Mouse (Mus musculus) neural tube, embryonic 15.5 days (tissue): Measurements from ENCODE around the gene Pappa. TPM values are rescaled to one million over a fixed set of nuclear protein-coding genes. Genes with fewer than 3 reads are reported as not detected.

Experiments used
- ATAC-seq: fragments of 200-750 bp; cut with Nextera tagmentation; 2 replicates; pipeline ENCODE4 v1.8.0; 2017; ENCODE audit warnings: mild to moderate bottlenecking, moderate TSS enrichment, moderate library complexity; ENCODE audit not compliant: low FRiP score
- H3K27ac ChIP-seq: fragments of 300-500 bp; sonication (generic); replicated peaks from 2 replicates; pipeline ENCODE4 v1.5.1; 2015; ENCODE audit warnings: mild to moderate bottlenecking, inconsistent platforms
- H3K27me3 ChIP-seq: fragments of 300-500 bp; sonication (generic); replicated peaks from 2 replicates; pipeline ENCODE4 v1.6.1; 2015; ENCODE audit warnings: inconsistent platforms
- H3K36me3 ChIP-seq: fragments of 300-500 bp; sonication (generic); 2 replicates; pipeline ENCODE4 v1.6.1; 2015; ENCODE audit warnings: inconsistent platforms
- H3K4me1 ChIP-seq: fragments of 300-500 bp; sonication (generic); 2 replicates; pipeline ENCODE4 v1.6.1; 2015; ENCODE audit warnings: inconsistent platforms
- H3K4me2 ChIP-seq: fragments of 300-500 bp; sonication (generic); 2 replicates; pipeline ENCODE4 v1.6.1; 2015; ENCODE audit warnings: inconsistent platforms, mild to moderate bottlenecking, moderate library complexity
- H3K4me3 ChIP-seq: fragments of 300-500 bp; sonication (generic); replicated peaks from 2 replicates; pipeline ENCODE4 v1.5.1; 2015; ENCODE audit warnings: mild to moderate bottlenecking, inconsistent platforms
- H3K9ac ChIP-seq: fragments of 300-500 bp; sonication (generic); replicated peaks from 2 replicates; pipeline ENCODE4 v1.6.1; 2015; ENCODE audit warnings: mild to moderate bottlenecking, inconsistent platforms
- H3K9me3 ChIP-seq: fragments of 300-500 bp; sonication (generic); replicated peaks from 2 replicates; pipeline ENCODE4 v1.6.1; 2016; ENCODE audit warnings: inconsistent platforms
- WGBS: fragments of 180-500 bp; shearing (Covaris S2); methylation state at CpG from one replicate; pipeline ENCODE4 v1.1.7; 2015; ENCODE audit warnings: mixed read lengths; 5-methylcytosine and 5-hydroxymethylcytosine counted together
- polyA plus RNA-seq: library from polyadenylated mRNA; unstranded; fragments of >200 nt; fragmentation: Nextera tagmentation; extraction: Ambion mirVana; gene quantifications from 2 replicates; pipeline ENCODE4 v1.2.1, GENCODE M21; 2015

The Pappa gene
- polyA plus RNA-seq, 1 experiment from 2014 or later: 1.1 TPM

DNA sequence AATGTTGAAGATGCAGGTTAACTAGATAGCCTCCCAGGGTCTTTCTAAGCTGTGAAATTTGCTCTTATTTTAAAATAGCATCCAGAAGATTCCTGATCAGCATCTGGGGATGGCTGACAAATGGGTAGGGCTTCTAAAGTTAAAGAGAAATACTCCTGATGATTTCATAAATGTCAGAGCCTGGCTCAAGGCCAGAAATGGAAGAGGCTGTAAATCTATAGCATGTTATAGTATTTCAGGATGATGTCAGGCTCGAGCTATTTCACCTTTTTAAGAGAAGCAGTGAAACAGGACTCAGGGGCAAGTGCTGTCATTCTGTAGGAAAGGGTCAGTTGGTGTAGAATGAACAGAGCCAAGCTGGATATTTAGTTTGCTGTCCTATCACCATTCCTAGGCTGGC lies 54.2 kb downstream of the Pappa start:
- 52% methylated on average over 1 of the region's 1 CpGs for WGBS
- no peak for ATAC-seq
- H3K9me3 ChIP-seq: no peaks in the 10 kb centered on the region

DNA sequence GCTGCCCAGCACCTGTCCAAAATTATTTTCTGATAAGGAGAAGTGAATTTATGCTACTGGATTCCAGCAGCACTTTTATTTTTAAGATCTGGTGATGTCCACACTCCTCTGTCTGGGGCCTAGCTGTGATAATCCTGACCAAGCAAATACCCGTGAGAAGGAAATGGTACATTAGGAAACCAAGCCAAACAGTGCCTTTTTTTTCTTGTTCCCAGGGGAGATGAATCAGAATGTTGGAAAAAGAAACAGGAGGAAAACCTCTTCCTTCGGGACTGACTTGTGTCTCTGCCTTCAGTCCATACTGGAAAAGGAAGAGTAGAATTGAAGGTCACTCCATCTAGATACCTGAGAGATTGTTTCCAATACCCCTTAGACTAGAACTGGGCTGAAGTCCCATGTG lies 63.3 kb downstream of the Pappa start:
- no peaks in the 10 kb centered on the region for H3K36me3 ChIP-seq
- no peak overlapping the region for H3K9ac ChIP-seq
- H3K4me1 ChIP-seq: no peaks in the 10 kb centered on the region
- H3K27me3 ChIP-seq: no peaks in the 10 kb centered on the region
- no peak overlapping the region for H3K4me3 ChIP-seq
- no peak overlapping the region for H3K27ac ChIP-seq
- ATAC-seq: no peak
- 80% methylated on average over 2 of the region's 2 CpGs for WGBS
- no peaks in the 10 kb centered on the region for H3K9me3 ChIP-seq
- no peak overlapping the region for H3K4me2 ChIP-seq

More for the DNA sequence above, 54.2 kb downstream of the Pappa start:
- Histone ChIP-seq H3K27me3 (no peaks in the 10 kb centered on the region), H3K9ac (no peak overlapping the region), H3K4me1 (no peaks in the 10 kb centered on the region), H3K4me3 (no peak overlapping the region), H3K4me2 (no peak overlapping the region), H3K27ac (no peak overlapping the region), H3K36me3 (no peaks in the 10 kb centered on the region)

DNA sequence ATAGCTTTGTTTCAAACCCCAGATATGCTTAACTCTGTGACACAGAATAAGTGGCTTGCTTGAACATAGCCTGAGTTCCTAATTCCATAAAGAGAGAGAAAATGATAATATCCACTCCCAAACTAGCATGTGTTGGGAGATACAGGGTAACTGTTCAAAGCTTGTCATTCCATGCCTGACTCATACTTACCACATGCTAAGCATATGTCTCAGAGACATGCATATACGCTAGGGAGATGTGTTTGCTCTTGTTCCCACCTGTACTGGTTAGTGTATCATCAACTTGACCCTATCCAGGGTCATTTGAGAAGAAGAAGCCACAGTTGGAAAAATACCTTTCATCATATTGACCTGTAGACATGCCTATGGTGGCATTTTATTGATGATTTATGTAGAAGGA lies 63.7 kb downstream of the Pappa start:
- WGBS: 89% methylated on average over 1 of the region's 1 CpGs
- Histone ChIP-seq H3K27ac (no peak overlapping the region), H3K27me3 (no peaks in the 10 kb centered on the region), H3K4me2 (no peak overlapping the region), H3K9ac (no peak overlapping the region), H3K4me3 (no peak overlapping the region), H3K4me1 (no peaks in the 10 kb centered on the region), H3K9me3 (no peaks in the 10 kb centered on the region), H3K36me3 (no peaks in the 10 kb centered on the region)
- ATAC-seq: no peak

DNA sequence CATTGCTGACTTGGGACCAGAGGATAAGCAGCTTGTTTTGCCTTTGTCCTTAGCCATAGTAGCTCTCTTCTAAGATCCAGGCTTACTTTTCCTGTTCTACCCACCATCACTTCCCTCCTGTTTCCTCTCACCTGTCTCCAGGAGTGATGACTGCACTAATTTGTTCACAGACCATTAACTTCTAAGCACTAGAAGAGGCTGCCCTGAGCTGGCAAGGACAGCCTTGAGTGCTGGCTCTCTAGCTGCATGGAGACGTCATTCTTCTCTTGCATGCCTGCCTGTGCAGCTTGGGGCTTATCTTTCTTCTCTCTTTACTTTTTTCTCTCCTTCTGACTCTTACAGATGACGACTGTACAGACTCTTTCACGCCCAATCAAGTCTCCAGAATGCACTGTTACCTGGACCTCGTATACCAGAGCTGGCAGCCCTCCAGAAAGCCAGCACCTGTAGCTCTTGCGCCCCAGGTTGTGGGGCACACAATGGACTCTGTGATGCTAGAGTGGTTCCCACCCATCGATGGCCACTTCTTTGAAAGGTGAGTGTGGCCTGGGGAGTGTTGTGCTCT lies 65.0 kb downstream of the Pappa start:
- H3K27ac ChIP-seq: no peak overlapping the region
- no peaks in the 10 kb centered on the region for H3K9me3 ChIP-seq
- no peak overlapping the region for H3K4me3 ChIP-seq
- no peaks in the 10 kb centered on the region for H3K4me1 ChIP-seq
- WGBS: 75% methylated on average over 6 of the region's 6 CpGs
- H3K9ac ChIP-seq: no peak overlapping the region
- no peaks in the 10 kb centered on the region for H3K36me3 ChIP-seq
- ATAC-seq: no peak
- no peaks in the 10 kb centered on the region for H3K27me3 ChIP-seq
- no peak overlapping the region for H3K4me2 ChIP-seq

DNA sequence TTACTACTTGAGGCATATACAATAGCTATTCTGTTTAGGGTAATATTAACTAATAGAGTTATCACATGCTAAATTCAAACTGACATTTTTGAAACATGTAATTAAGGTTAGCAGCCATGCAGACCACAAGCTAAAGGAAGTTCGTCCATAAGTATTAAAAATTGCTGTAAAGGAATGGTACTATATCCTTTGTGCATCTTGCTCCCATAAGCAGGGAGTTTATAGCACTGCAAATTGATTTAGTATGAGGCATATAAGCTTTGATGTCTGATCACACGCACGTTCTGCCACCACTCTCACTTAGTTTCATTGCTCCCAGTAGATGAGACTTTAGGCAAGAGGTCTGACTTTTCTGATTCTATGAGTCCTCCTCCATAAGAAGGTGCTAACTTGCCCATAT lies 68.8 kb downstream of the Pappa start:
- H3K27ac ChIP-seq: no peak overlapping the region
- 76% methylated on average over 3 of the region's 3 CpGs for WGBS

DNA sequence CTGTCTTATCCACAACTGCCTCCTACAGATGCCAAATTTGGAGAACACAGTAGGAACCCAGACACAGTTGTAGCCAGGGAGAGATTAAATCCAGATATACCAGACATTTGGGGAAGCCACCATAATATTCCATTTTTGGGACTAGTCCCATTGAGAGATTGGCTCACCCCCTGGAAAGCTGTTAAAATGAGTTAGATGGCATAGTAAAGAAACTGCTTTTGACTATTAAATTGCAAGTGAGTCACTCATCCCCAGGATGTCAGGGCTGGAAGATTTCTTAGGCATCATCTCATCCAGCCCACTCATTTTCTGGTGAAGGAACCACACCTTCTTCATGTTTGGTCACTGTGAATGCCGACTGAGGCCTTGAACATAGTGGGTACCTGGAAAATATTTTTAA lies 72.0 kb downstream of the Pappa start:
- no peaks in the 10 kb centered on the region for H3K27me3 ChIP-seq
- H3K4me2 ChIP-seq: no peak overlapping the region
- H3K4me1 ChIP-seq: no peaks in the 10 kb centered on the region
- H3K36me3 ChIP-seq: no peaks in the 10 kb centered on the region
- H3K9me3 ChIP-seq: no peaks in the 10 kb centered on the region
- no peak overlapping the region for H3K4me3 ChIP-seq
- H3K9ac ChIP-seq: no peak overlapping the region
- ATAC-seq: no peak
- 83% methylated on average over 1 of the region's 1 CpGs for WGBS
- no peak overlapping the region for H3K27ac ChIP-seq

More for the DNA sequence above, 68.8 kb downstream of the Pappa start:
- H3K9me3 ChIP-seq: no peaks in the 10 kb centered on the region
- no peaks in the 10 kb centered on the region for H3K4me1 ChIP-seq
- no peak overlapping the region for H3K4me3 ChIP-seq
- ATAC-seq: no peak
- no peaks in the 10 kb centered on the region for H3K27me3 ChIP-seq
- no peaks in the 10 kb centered on the region for H3K36me3 ChIP-seq
- no peak overlapping the region for H3K4me2 ChIP-seq
- no peak overlapping the region for H3K9ac ChIP-seq

DNA sequence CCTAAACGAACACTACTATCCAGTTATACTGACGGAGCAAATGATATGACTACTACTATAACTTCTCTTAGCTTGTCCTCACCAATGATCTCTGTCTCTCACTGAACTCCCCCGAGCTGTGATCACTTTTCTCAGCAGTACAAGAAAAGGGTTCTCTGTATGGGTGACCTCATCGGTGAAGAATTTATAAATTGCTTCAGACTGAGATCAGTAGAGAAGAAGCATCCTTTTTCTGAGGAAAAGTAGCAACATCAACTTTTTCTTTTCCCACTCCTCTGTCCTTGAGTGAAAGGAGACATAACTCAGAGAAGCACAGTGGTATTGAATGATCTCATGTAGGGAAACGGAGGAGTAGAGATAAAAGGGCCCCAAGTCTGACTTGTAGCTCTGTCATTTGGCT lies 79.7 kb downstream of the Pappa start:
- 87% methylated on average over 5 of the region's 5 CpGs for WGBS
- no peak for ATAC-seq
- H3K4me3 ChIP-seq: no peak overlapping the region

DNA sequence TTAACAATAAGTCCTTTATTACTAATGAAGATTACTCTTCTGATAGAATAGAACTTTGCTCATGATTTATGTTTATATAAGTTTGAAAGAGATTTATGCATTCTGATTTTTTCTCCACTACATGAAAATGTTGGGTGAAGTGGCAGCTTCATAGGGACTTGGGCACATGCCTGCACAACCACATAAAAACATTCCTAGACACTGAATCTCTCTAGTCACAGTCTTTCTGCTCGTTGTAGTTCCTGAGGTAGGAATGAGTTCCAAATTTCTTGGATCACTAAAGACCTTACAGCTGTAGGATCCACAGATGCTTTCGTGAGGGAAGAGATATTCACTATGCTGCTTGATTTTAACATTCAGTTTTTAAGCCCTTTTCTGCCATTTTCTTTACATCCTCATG lies 81.5 kb downstream of the Pappa start:
- Histone ChIP-seq H3K4me1 (no peaks in the 10 kb centered on the region), H3K27ac (no peak overlapping the region), H3K4me3 (no peak overlapping the region), H3K36me3 (no peaks in the 10 kb centered on the region), H3K9ac (no peak overlapping the region), H3K4me2 (no peak overlapping the region), H3K27me3 (no peaks in the 10 kb centered on the region), H3K9me3 (no peaks in the 10 kb centered on the region)
- ATAC-seq: no peak
- 96% methylated on average over 2 of the region's 2 CpGs for WGBS

More for the DNA sequence above, 79.7 kb downstream of the Pappa start:
- no peaks in the 10 kb centered on the region for H3K9me3 ChIP-seq
- H3K4me1 ChIP-seq: no peaks in the 10 kb centered on the region
- no peak overlapping the region for H3K4me2 ChIP-seq
- no peak overlapping the region for H3K27ac ChIP-seq
- H3K27me3 ChIP-seq: no peaks in the 10 kb centered on the region
- no peak overlapping the region for H3K9ac ChIP-seq
- H3K36me3 ChIP-seq: no peaks in the 10 kb centered on the region

DNA sequence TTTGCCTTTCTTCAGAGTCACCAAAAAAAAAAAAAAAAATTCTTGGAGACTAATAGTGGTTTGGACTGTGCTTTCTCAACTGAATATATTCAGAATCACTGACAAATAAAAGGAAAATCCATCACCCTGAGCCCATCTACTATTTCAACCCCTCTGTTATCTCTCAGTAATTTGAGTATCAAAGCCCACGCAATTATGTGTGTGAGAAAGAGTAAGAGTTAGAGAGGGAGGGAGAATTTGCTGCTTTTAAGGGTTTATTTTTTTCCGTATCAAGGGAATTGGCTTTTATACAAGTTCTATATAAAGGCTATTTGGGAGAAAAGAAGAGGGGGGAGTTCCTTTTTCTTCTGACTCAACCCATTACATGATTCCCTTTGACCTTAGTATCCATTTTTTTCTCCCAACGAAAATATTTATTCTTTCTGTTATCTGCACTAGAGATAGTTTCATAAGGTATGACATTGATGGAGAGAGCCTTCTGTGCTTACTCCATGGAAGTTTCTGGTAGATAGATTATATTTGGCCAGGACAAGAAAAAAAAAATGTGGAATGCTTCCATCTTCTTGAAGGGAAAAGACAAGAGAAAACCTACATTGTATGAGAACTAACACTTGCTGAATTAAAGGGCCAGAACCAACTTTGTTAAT lies 85.5 kb downstream of the Pappa start:
- Histone ChIP-seq H3K4me1 (no peaks in the 10 kb centered on the region), H3K27me3 (no peaks in the 10 kb centered on the region), H3K9me3 (no peaks in the 10 kb centered on the region), H3K27ac (no peak overlapping the region), H3K36me3 (no peaks in the 10 kb centered on the region), H3K9ac (no peak overlapping the region), H3K4me2 (no peak overlapping the region), H3K4me3 (no peak overlapping the region)
- no peak for ATAC-seq
- 83% methylated on average over 3 of the region's 3 CpGs for WGBS

DNA sequence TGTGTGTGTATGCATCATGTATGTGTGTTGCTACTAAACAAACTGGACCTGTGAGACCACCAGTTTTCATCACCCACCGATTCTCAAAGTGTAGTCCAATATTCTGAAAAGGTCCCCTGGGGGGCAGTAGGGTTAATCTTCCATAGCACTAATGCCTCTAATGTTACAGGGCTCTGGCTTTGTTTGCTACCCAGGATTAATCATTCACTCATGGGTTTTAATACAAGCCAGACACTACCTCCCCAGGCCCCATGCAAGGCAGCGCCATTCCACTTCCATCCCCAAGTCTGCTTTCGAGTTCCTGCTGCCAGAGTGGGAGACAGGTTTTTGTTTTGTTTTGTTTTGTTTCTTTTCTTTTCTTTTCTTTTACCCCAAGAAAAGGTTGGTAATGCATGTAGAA lies 92.7 kb downstream of the Pappa start:
- H3K27ac ChIP-seq: no peak overlapping the region
- no peak overlapping the region for H3K9ac ChIP-seq
- 20% methylated on average over 3 of the region's 3 CpGs for WGBS
- no peak for ATAC-seq
- H3K4me1 ChIP-seq: no peaks in the 10 kb centered on the region
- no peaks in the 10 kb centered on the region for H3K9me3 ChIP-seq
- H3K4me2 ChIP-seq: no peak overlapping the region
- H3K36me3 ChIP-seq: no peaks in the 10 kb centered on the region
- no peaks in the 10 kb centered on the region for H3K27me3 ChIP-seq
- H3K4me3 ChIP-seq: no peak overlapping the region

DNA sequence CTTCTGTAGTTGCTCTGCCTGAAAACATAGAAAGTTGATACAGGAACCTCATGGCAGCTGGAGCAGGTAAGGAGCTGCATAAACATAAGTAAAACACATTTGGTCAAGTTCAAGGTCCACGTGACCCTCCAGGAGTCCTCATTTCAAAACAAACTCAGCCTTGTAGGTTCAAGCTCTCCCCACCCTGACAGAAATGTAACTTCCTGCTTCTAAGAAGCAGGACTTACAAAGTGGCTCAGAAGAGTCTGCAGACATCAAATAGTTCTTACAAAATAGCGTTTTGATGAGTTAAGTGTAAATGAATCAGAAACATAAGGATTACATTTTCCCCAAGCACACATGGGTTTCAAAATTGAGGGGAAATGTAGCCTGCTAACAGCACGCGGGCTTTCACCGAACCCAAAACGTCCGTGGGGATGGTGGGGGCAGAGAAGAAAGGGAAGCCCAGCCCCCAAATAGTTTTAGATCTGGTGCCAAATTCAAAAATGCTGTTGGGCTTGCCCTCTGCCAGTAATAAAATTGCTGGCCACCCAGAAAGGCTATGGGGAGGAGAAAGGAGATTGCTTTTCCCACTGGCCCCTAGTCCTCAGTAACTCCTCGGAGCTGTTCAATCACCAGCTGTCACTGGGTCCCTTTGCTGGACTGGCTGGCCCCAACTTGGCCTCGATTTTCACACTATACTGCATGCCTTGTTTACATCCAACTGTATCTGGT lies 93.8 kb downstream of the Pappa start:
- ATAC-seq: no peak
- Histone ChIP-seq H3K4me1 (no peaks in the 10 kb centered on the region), H3K9me3 (no peaks in the 10 kb centered on the region), H3K4me3 (no peak overlapping the region), H3K27me3 (no peaks in the 10 kb centered on the region), H3K4me2 (no peak overlapping the region), H3K27ac (no peak overlapping the region), H3K36me3 (no peaks in the 10 kb centered on the region), H3K9ac (no peak overlapping the region)
- WGBS: 40% methylated on average over 9 of the region's 9 CpGs

DNA sequence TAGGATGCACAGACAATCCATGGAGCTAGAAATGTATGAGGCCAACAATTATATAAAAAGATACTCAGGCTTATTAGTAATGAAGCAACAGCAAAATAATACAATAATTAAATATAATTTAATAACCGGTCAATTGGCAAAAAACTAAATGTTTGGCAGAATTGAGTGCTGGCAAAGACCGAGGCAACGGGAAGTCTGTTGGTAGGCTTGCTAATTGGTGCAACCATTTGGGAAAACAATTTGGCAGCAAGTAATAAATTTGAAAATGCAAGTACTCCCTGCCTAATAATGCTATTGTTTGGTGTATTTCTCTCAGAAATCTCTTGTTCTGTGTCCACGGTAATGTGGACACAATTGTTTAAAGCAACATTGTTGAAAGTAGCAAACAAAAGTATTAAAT lies 99.9 kb downstream of the Pappa start:
- WGBS: 66% methylated on average over 4 of the region's 4 CpGs

More for the DNA sequence above, 99.9 kb downstream of the Pappa start:
- no peak for ATAC-seq
- no peaks in the 10 kb centered on the region for H3K4me1 ChIP-seq
- H3K27ac ChIP-seq: no peak overlapping the region
- H3K27me3 ChIP-seq: no peaks in the 10 kb centered on the region
- H3K9me3 ChIP-seq: no peaks in the 10 kb centered on the region
- H3K4me3 ChIP-seq: no peak overlapping the region
- no peak overlapping the region for H3K9ac ChIP-seq
- no peak overlapping the region for H3K4me2 ChIP-seq
- no peaks in the 10 kb centered on the region for H3K36me3 ChIP-seq
